Mouse (Mus musculus) stomach, embryonic 15.5 days (tissue): ENCODE data around the gene Zbtb18. TPM values are rescaled to one million over a fixed set of nuclear protein-coding genes. Genes with fewer than 3 reads are reported as not detected.
"Not testable (repeated sequence)": the region's sequence is repeated elsewhere in the genome, so short reads cannot be mapped to it uniquely, and the experiment has no call there.

Experiments
- ATAC-seq: fragments of 200-750 bp; cut with Nextera tagmentation; 2 replicates; pipeline ENCODE4 v1.8.0; 2017; ENCODE audit warnings: low read depth, moderate number of reproducible peaks, moderate TSS enrichment; ENCODE audit not compliant: insufficient read depth, low FRiP score
- H3K27ac ChIP-seq: fragments of 300-500 bp; sonication (generic); 2 replicates; pipeline ENCODE4 v1.5.1; 2015; ENCODE audit warnings: mild to moderate bottlenecking, inconsistent platforms
- H3K27me3 ChIP-seq: fragments of 300-500 bp; sonication (generic); replicated peaks from 2 replicates; pipeline ENCODE4 v1.6.1; 2015; ENCODE audit warnings: inconsistent platforms
- H3K36me3 ChIP-seq: fragments of 300-500 bp; sonication (generic); 2 replicates; pipeline ENCODE4 v1.6.1; 2015; ENCODE audit warnings: inconsistent platforms
- H3K4me1 ChIP-seq: fragments of 300-500 bp; sonication (generic); 2 replicates; pipeline ENCODE4 v1.6.1; 2015; ENCODE audit warnings: inconsistent platforms
- H3K4me2 ChIP-seq: fragments of 300-500 bp; sonication (generic); 2 replicates; pipeline ENCODE4 v1.6.1; 2015; ENCODE audit warnings: mild to moderate bottlenecking, inconsistent platforms
- H3K4me3 ChIP-seq: fragments of 300-500 bp; sonication (generic); replicated peaks from 2 replicates; pipeline ENCODE4 v1.5.1; 2015; ENCODE audit warnings: inconsistent platforms
- H3K9ac ChIP-seq: fragments of 300-500 bp; sonication (generic); 2 replicates; pipeline ENCODE4 v1.6.1; 2015; ENCODE audit warnings: inconsistent platforms
- H3K9me3 ChIP-seq: fragments of 300-500 bp; sonication (generic); 2 replicates; pipeline ENCODE4 v1.6.1; 2016; ENCODE audit warnings: inconsistent platforms
- WGBS: fragments of 180-500 bp; shearing (Covaris S2); methylation state at CpG from one replicate; pipeline ENCODE4 v1.1.7; 2015; 5-methylcytosine and 5-hydroxymethylcytosine counted together
- polyA plus RNA-seq: library from polyadenylated mRNA; unstranded; fragments of >200 nt; fragmentation: Nextera tagmentation; extraction: Ambion mirVana; gene quantifications from 2 replicates; pipeline ENCODE4 v1.2.1, GENCODE M21; 2015

Gene Zbtb18
- polyA plus RNA-seq, 1 experiment from 2014 or later: 2.7 TPM

DNA sequence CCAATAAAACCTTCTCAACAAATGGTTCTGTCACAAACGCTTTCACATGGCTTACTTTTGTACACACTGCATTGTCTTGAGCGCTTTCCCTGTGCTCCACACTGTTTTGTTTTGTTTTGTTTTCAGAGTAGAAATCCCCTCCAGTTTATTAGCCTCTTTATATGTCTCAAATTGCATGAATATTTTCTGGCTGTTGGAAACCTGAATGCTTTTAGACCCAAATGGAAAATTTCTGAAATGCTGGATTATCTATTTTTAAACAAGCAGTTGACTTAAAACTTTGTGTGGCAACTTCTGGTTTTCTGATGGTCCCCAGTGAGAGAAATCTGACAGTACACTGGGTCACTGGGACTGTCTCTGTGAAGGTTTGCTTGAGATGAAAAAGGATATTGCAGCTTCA lies 6.8 kb downstream of the Zbtb18 start:
- 69% methylated on average over 2 of the region's 2 CpGs for WGBS
- Histone ChIP-seq H3K27me3 (no peaks in the 10 kb centered on the region), H3K9me3 (no peaks in the 10 kb centered on the region), H3K36me3 (peaks cover 10% of the 10 kb centered on the region; the same call in 1 of the 2 replicates), H3K4me1 (peaks cover 4% of the 10 kb centered on the region; the same call in 1 of the 2 replicates), H3K9ac (no peak overlapping the region), H3K4me3 (no peak overlapping the region), H3K27ac (no peak overlapping the region), H3K4me2 (no peak overlapping the region)
- ATAC-seq: no peak

DNA sequence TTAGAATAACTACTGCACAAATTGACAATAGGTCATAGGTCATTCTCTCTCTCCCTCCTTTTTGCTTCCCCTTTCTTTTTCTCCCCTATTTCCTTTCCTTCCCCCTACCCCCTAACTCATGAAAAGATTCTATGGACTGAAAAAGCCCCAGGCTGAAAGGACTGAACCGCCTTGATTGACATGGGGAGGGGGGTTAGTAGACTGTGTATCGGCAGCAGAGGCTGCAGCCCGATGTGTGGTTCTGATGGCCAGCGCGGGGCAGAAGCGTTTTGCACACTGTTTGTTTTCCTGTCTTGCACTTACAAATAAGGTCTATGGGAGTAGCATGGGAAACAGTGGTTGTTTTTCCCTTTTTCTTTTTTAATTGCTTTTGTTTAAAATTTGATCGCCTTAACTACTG lies 7.7 kb downstream of the Zbtb18 start:
- not testable (repeated sequence) for ATAC-seq, H3K4me1 ChIP-seq, H3K9me3 ChIP-seq, H3K27me3 ChIP-seq, H3K4me3 ChIP-seq, H3K9ac ChIP-seq, H3K27ac ChIP-seq, H3K4me2 ChIP-seq
- 80% methylated on average over 7 of the region's 7 CpGs for WGBS
- H3K36me3 ChIP-seq: peaks cover 10% of the 10 kb centered on the region; the same call in 1 of the 2 replicates

GRCm38 (mm10) chr1:177451041-177451440 lies 8.9 kb downstream of the Zbtb18 start:
- Histone ChIP-seq H3K36me3 (peaks cover 10% of the 10 kb centered on the region; the same call in 1 of the 2 replicates), H3K4me1 (no peaks in the 10 kb centered on the region), H3K4me2 (no peak overlapping the region), H3K27me3 (no peaks in the 10 kb centered on the region), H3K27ac (no peak overlapping the region), H3K9me3 (no peaks in the 10 kb centered on the region), H3K9ac (no peak overlapping the region), H3K4me3 (no peak overlapping the region)
- WGBS: 83% methylated on average over 2 of the region's 2 CpGs
- ATAC-seq: no peak

DNA sequence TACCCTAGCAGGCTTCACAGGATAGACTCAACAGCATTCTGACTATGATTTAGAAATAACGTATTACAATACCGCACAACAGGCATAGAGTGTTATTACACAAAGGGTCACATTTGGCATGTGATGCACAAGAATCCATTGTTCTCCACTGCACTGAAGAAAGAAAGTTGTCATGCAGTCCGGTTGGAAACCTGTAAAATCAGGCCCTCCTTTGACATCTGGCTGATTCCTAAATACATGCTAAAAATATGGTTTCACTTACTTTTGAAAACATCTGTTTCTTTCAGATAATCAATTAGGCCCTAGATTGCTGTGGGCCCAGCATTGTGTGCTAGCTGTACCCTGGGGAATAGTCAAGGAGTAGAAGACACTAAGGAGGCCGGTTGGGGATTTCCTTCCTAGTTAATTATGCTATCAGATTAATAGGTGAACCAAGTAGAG lies 9.9 kb downstream of the Zbtb18 start:
- WGBS: 75% methylated on average over 4 of the region's 4 CpGs
- Histone ChIP-seq H3K27me3 (no peaks in the 10 kb centered on the region), H3K9me3 (no peaks in the 10 kb centered on the region), H3K27ac (no peak overlapping the region), H3K9ac (no peak overlapping the region), H3K4me3 (no peak overlapping the region), H3K4me1 (no peaks in the 10 kb centered on the region), H3K4me2 (no peak overlapping the region), H3K36me3 (peaks cover 10% of the 10 kb centered on the region; the same call in 1 of the 2 replicates)
- no peak for ATAC-seq

DNA sequence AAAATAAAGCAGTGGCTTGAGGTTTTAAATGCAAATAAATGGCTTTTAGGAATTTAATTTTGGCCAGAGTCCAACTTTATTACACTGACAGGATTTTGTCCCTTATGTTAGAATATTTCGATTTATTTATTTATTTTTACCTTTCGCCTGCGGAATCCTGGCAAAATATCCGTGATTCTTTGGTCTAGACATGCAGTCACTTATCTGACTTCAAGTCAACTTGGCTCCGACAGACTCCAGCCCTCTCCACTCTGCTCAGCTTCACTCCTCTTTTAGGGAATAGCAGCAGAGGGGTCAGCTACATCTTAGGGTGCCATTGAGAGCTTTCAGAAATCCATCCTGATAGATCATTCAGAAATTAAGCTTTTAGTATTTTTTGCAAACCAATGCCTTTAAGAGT lies 10.8 kb downstream of the Zbtb18 start:
- WGBS: 67% methylated on average over 5 of the region's 5 CpGs
- Histone ChIP-seq H3K4me1 (no peaks in the 10 kb centered on the region), H3K4me2 (no peak overlapping the region), H3K9ac (no peak overlapping the region), H3K27ac (no peak overlapping the region), H3K9me3 (no peaks in the 10 kb centered on the region), H3K4me3 (no peak overlapping the region), H3K27me3 (no peaks in the 10 kb centered on the region), H3K36me3 (peaks cover 4% of the 10 kb centered on the region; the same call in 1 of the 2 replicates)
- no peak for ATAC-seq

- no peak overlapping the region for H3K27ac ChIP-seq
- no peaks in the 10 kb centered on the region for H3K9me3 ChIP-seq
- no peak overlapping the region for H3K9ac ChIP-seq
- H3K4me1 ChIP-seq: no peaks in the 10 kb centered on the region
- H3K4me3 ChIP-seq: no peak overlapping the region
- H3K27me3 ChIP-seq: no peaks in the 10 kb centered on the region
- H3K36me3 ChIP-seq: no peaks in the 10 kb centered on the region
- peak; percentile 56 for ATAC-seq
- WGBS: 54% methylated on average over 8 of the region's 8 CpGs
- no peak overlapping the region; the same call in 1 of the 2 replicates for H3K4me2 ChIP-seq
Measured at GRCm38 (mm10) chr1:177453806-177454205, 11.7 kb downstream of the Zbtb18 start.

DNA sequence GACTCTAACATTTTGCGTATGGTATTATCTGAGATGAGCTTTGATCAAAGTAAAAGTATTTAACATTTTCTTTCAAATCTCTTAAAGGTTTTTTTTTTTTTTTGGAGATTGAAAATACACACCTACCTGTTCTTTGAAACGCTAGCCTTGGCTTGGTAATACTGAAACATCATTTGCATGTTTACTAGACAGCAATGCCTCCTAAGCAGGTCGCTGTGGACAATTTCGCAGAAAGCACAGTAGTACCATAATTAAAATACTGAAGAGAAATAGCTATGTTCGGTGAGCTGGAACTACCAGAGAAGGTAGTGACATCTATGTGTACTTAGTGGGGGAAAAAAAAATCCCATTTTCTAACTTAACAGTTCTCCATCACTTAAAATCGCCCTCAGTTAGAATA lies 12.3 kb downstream of the Zbtb18 start:
- Histone ChIP-seq H3K27ac (no peak overlapping the region), H3K27me3 (no peaks in the 10 kb centered on the region), H3K4me1 (no peaks in the 10 kb centered on the region), H3K9me3 (no peaks in the 10 kb centered on the region), H3K4me2 (no peak overlapping the region), H3K4me3 (no peak overlapping the region), H3K36me3 (no peaks in the 10 kb centered on the region), H3K9ac (no peak overlapping the region)
- WGBS: 90% methylated on average over 6 of the region's 6 CpGs
- ATAC-seq: no peak

- WGBS: 81% methylated on average over 5 of the region's 5 CpGs
- Histone ChIP-seq H3K4me1 (no peaks in the 10 kb centered on the region), H3K4me2 (no peak overlapping the region), H3K27me3 (no peaks in the 10 kb centered on the region), H3K9me3 (no peaks in the 10 kb centered on the region), H3K9ac (no peak overlapping the region), H3K4me3 (no peak overlapping the region), H3K27ac (no peak overlapping the region), H3K36me3 (no peaks in the 10 kb centered on the region)
- ATAC-seq: no peak
Measured at GRCm38 (mm10) chr1:177455466-177455865, 13.3 kb downstream of the Zbtb18 start.

DNA sequence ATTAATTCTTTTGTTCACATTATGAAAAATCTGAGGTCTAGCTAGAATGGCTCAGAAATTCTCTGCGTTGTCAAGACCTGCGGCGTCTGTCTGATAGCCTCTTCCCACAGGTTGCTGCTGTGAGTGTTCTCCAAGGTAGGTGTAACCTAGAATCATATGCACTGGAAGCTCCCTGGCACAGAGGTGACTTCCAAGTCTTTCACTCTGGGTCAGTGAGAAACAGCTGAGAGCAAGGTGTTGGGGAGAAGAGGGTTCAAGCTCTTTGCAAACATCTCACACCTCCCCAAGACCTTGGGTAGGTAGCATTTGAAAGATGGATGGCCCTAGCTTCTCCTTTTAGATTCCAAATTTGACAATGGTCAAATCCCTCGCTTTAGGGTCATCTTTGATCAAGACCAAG lies 14.1 kb downstream of the Zbtb18 start:
- Histone ChIP-seq H3K4me2 (no peak overlapping the region), H3K9ac (no peak overlapping the region), H3K36me3 (no peaks in the 10 kb centered on the region), H3K4me1 (no peaks in the 10 kb centered on the region), H3K27ac (no peak overlapping the region), H3K27me3 (no peaks in the 10 kb centered on the region), H3K9me3 (no peaks in the 10 kb centered on the region), H3K4me3 (no peak overlapping the region)
- 88% methylated on average over 4 of the region's 4 CpGs for WGBS
- no peak for ATAC-seq

DNA sequence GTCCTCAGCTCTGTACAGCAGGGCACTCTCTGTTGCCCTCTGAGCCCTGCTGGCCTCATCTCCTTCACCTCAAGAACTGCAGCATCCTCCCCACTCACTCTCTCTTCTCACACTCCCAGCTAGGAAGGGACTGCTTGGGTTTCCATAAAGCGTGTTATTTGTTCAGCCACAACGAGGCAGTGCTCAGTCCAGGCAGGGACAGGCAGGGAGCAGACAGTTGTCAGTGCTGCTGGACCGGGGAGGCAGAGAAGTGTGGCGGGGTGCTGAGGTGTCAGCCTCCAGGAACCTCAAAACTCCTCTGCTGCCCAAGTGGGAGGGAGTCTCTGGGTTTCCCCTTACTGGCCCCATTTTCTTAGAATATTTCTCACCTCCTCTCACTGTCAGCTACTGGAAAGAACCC lies 14.6 kb downstream of the Zbtb18 start:
- H3K27me3 ChIP-seq: no peaks in the 10 kb centered on the region
- no peak overlapping the region for H3K9ac ChIP-seq
- WGBS: 43% methylated on average over 4 of the region's 4 CpGs
- no peak overlapping the region for H3K4me3 ChIP-seq
- no peak overlapping the region for H3K27ac ChIP-seq
- H3K36me3 ChIP-seq: no peaks in the 10 kb centered on the region
- no peak overlapping the region for H3K4me2 ChIP-seq
- no peaks in the 10 kb centered on the region for H3K4me1 ChIP-seq
- ATAC-seq: no peak
- H3K9me3 ChIP-seq: no peaks in the 10 kb centered on the region

- 86% methylated on average over 6 of the region's 6 CpGs for WGBS
- no peaks in the 10 kb centered on the region for H3K4me1 ChIP-seq
- no peaks in the 10 kb centered on the region for H3K27me3 ChIP-seq
- H3K36me3 ChIP-seq: no peaks in the 10 kb centered on the region
- no peak overlapping the region for H3K4me2 ChIP-seq
- ATAC-seq: no peak
- H3K4me3 ChIP-seq: no peak overlapping the region
- no peaks in the 10 kb centered on the region for H3K9me3 ChIP-seq
- H3K9ac ChIP-seq: no peak overlapping the region
- H3K27ac ChIP-seq: no peak overlapping the region
Measured at GRCm38 (mm10) chr1:177457981-177458380, 15.8 kb downstream of the Zbtb18 start.

DNA sequence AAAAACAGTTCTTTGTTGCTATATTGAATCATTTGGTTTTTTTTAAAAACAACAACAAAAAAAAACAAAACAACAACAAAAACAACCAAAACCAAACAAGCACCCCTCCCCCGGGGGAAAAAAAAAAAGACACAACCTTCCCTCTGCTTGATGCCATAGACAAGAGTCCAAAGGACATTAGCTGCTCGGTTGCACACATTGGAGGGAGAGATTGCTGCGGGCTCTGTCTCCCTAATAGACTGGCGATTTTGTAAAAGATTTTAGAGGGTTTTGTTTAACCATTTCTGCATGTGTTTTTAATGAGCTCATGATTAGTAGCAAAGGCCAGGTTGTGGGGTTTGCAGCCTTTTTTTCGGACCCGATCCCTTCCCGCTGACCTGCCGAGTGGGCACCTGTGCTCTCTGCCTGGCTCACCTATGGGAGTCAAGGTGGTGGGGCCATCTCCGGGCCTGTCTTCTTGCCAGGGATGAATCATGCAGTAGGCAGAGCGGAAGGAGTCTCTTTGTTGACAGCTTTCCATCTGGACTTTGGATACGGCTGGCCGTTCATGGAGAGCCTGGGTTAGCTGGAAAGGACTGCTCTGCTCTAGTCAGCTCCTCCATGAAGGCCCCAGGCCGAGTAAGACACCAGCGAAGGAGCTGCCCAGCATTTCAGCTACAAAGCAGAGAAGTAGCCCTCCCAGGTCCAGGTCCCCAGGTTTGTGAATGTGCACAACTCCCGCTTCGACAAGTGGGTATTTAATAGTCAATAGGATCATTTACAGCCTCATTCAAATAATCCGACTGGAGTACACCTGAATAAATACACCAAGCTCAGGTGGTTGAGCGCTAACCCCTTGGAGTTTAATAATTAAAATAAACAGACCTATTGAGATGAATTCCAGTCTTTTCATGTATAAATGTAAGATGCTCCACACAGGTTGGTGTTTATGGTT lies 16.6 kb downstream of the Zbtb18 start:
- Histone ChIP-seq H3K4me3 (no peak overlapping the region), H3K9ac (no peak overlapping the region), H3K27ac (no peak overlapping the region), H3K27me3 (no peaks in the 10 kb centered on the region), H3K36me3 (no peaks in the 10 kb centered on the region), H3K9me3 (no peaks in the 10 kb centered on the region), H3K4me1 (no peaks in the 10 kb centered on the region), H3K4me2 (no peak overlapping the region)
- ATAC-seq: no peak
- 73% methylated on average over 18 of the region's 18 CpGs for WGBS
